Mouse (Mus musculus): Measurements from ENCODE around the gene B3galt4. TPM values are rescaled to one million over a fixed set of nuclear protein-coding genes. Genes with fewer than 3 reads are reported as not detected.
A peak's percentile ranks its signal among the peaks of the same experiment; 100 is the strongest.

Gene B3galt4
- polyA plus RNA-seq, 1 experiment from 2014 or later = 2.9 TPM

DNA sequence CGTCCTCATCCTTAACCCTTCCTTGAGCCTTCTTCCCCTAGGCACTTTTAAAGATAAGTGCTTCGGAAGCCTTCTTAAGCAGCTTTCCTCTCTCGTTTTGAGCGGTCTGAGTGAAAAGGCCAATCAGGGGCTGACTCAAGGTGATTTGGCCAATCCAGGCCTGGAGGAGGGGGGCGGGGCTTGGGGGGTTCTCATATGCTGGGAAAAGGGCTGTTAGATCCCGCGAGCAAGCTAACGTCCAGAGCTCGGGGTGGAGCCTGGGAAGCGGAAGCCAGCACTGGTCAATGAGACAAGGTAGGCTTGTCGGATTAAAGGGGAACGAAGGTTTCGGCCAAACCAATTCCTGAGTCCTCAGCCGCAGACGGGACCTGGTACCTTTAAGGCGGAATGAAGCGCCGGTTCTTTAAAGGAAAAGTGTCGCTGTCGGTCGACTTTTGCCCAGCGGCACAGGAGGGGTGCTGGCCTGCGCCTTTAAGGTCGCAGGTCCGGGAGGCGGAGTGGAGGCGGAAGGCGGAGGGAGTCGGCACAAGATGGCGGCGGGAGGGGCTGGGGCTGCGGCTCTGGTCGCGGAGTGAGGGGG lies 35.5 kb downstream of the B3galt4 start, which contains the start of the genes Tapbp and Zbtb22:
TSS of gene Tapbp (plus strand) at position 229 of the 580 bp plus-strand sequence.
TSS of gene Zbtb22 (plus strand) at position 234 of the 580 bp plus-strand sequence.
- peaks cover 2% of the 10 kb centered on the region for H3K4me1 ChIP-seq (ENCODE audit: control insufficient read depth, insufficient read depth, low read length)
- H3K9me3 ChIP-seq (replicated peaks; ENCODE audit: control insufficient read depth, low read length) = no peaks in the 10 kb centered on the region
- DNase-seq (ENCODE audit: low spot score) (peak; percentile 98), ATAC-seq (replicated peaks; ENCODE audit: insufficient number of reproducible peaks, low FRiP score, low TSS enrichment, low read depth) (peak; percentile 87)
- H3K27me3 ChIP-seq (ENCODE audit: control insufficient read depth, insufficient read depth, low read length) = no peaks in the 10 kb centered on the region
- peak within 1 kb of the TSS; percentile 54 for H3K4me3 ChIP-seq (ENCODE audit: low read depth, low read length)
- peak within 1 kb of the TSS; percentile 46 for H3K4me2 ChIP-seq (ENCODE audit: low read depth, low read length)
- H3K36me3 ChIP-seq (replicated peaks; ENCODE audit: control insufficient read depth, insufficient read depth, low read depth, low read length) = peaks cover 23% of the 10 kb centered on the region
- peak within 1 kb of the TSS; percentile 61 for H3K9ac ChIP-seq (replicated peaks; ENCODE audit: low read length)
- peak within 1 kb of the TSS; percentile 59 for H3K27ac ChIP-seq (replicated peaks; ENCODE audit: low read depth, low read length)
- WGBS = under 1% methylated on average over 31 of the region's 34 CpGs

GRCm38 (mm10) chr17:33914969-33915391 lies 36.3 kb downstream of the B3galt4 start:
- ATAC-seq (replicated peaks; ENCODE audit: insufficient number of reproducible peaks, low FRiP score, low TSS enrichment, low read depth) (no peak), DNase-seq (ENCODE audit: low spot score) (no peak)
- Histone ChIP-seq H3K27ac (replicated peaks; ENCODE audit: low read depth, low read length) (no peak overlapping the region), H3K9ac (replicated peaks; ENCODE audit: low read length) (no peak overlapping the region), H3K4me1 (ENCODE audit: control insufficient read depth, insufficient read depth, low read length) (peaks cover 2% of the 10 kb centered on the region), H3K4me2 (ENCODE audit: low read depth, low read length) (peak overlapping the region; percentile 5; the same call in 1 of the 2 replicates), H3K9me3 (replicated peaks; ENCODE audit: control insufficient read depth, low read length) (no peaks in the 10 kb centered on the region), H3K27me3 (ENCODE audit: control insufficient read depth, insufficient read depth, low read length) (no peaks in the 10 kb centered on the region), H3K36me3 (replicated peaks; ENCODE audit: control insufficient read depth, insufficient read depth, low read depth, low read length) (peaks cover 23% of the 10 kb centered on the region), H3K4me3 (ENCODE audit: low read depth, low read length) (no peak overlapping the region)
- 77% methylated on average over 13 of the region's 13 CpGs for WGBS

DNA sequence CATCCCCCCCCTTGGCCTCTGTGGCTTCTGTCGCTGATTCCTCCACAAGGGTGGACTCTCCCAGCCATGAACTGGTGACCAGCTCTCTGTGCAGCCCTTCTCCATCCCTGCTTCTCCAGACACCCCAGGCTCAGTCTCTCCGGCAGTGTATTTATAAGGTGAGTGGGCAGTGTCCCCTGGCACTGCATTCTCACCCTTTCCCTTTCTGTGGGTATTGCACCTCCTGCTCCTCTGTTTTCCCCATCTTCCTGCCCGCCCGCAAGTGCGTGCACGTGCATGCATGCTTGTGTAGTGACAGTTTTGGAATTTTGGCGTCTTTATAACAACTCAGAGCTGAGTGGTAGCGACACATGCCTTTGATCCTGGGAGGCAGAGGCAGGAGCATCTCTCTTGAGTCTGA lies 37.4 kb downstream of the B3galt4 start:
- Histone ChIP-seq H3K9ac (replicated peaks; ENCODE audit: low read length) (no peak overlapping the region), H3K9me3 (replicated peaks; ENCODE audit: control insufficient read depth, low read length) (no peaks in the 10 kb centered on the region), H3K4me1 (ENCODE audit: control insufficient read depth, insufficient read depth, low read length) (no peaks in the 10 kb centered on the region), H3K27ac (replicated peaks; ENCODE audit: low read depth, low read length) (no peak overlapping the region), H3K4me2 (ENCODE audit: low read depth, low read length) (no peak overlapping the region), H3K4me3 (ENCODE audit: low read depth, low read length) (no peak overlapping the region), H3K36me3 (replicated peaks; ENCODE audit: control insufficient read depth, insufficient read depth, low read depth, low read length) (peaks cover 23% of the 10 kb centered on the region), H3K27me3 (ENCODE audit: control insufficient read depth, insufficient read depth, low read length) (no peaks in the 10 kb centered on the region)
- 91% methylated on average over 8 of the region's 8 CpGs for WGBS
- DNase-seq (ENCODE audit: low spot score) = no peak
- no peak for ATAC-seq (replicated peaks; ENCODE audit: insufficient number of reproducible peaks, low FRiP score, low TSS enrichment, low read depth)

GRCm38 (mm10) chr17:33913264-33913663 lies 38.0 kb downstream of the B3galt4 start:
- Histone ChIP-seq H3K9me3 (replicated peaks; ENCODE audit: control insufficient read depth, low read length) (no peaks in the 10 kb centered on the region), H3K4me3 (ENCODE audit: low read depth, low read length) (no peak overlapping the region), H3K27me3 (ENCODE audit: control insufficient read depth, insufficient read depth, low read length) (no peaks in the 10 kb centered on the region), H3K36me3 (replicated peaks; ENCODE audit: control insufficient read depth, insufficient read depth, low read depth, low read length) (peaks cover 23% of the 10 kb centered on the region), H3K4me2 (ENCODE audit: low read depth, low read length) (no peak overlapping the region), H3K4me1 (ENCODE audit: control insufficient read depth, insufficient read depth, low read length) (no peaks in the 10 kb centered on the region), H3K27ac (replicated peaks; ENCODE audit: low read depth, low read length) (no peak overlapping the region), H3K9ac (replicated peaks; ENCODE audit: low read length) (no peak overlapping the region)
- no peak for ATAC-seq (replicated peaks; ENCODE audit: insufficient number of reproducible peaks, low FRiP score, low TSS enrichment, low read depth)
- no peak for DNase-seq (ENCODE audit: low spot score)
- WGBS = 92% methylated on average over 10 of the region's 10 CpGs

DNA sequence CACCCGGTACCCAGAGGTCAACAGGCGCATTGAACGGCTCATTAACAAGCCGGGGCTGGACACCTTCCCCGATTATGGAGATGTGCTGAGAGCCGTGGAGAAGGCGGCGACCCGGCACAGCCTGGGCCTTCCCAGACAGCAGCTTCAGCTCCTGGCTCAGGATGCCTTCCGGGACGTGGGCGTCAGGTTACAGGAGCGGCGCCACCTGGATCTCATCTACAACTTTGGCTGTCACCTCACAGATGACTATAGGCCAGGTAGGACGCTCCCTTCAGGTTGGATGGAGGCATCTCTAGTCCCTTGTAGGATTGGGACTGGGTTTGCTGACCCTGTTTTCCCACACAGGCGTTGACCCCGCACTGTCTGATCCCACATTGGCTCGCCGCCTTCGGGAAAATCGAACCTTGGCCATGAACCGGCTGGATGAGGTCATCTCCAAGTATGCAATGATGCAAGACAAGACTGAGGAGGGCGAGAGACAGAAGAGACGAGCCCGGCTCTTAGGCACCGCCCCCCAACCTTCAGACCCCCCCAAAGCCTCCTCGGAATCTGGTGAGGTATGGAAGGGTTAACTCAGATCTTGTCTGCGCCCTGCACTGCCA lies 39.4 kb downstream of the B3galt4 start:
- H3K4me2 ChIP-seq (ENCODE audit: low read depth, low read length) = no peak overlapping the region
- H3K36me3 ChIP-seq (replicated peaks; ENCODE audit: control insufficient read depth, insufficient read depth, low read depth, low read length) = peaks cover 23% of the 10 kb centered on the region
- no peaks in the 10 kb centered on the region for H3K4me1 ChIP-seq (ENCODE audit: control insufficient read depth, insufficient read depth, low read length)
- H3K4me3 ChIP-seq (ENCODE audit: low read depth, low read length) = no peak overlapping the region; the same call in 1 of the 2 replicates
- WGBS = 88% methylated on average over 28 of the region's 28 CpGs
- no peak overlapping the region for H3K27ac ChIP-seq (replicated peaks; ENCODE audit: low read depth, low read length)
- no peaks in the 10 kb centered on the region for H3K9me3 ChIP-seq (replicated peaks; ENCODE audit: control insufficient read depth, low read length)
- DNase-seq (ENCODE audit: low spot score) (no peak), ATAC-seq (replicated peaks; ENCODE audit: insufficient number of reproducible peaks, low FRiP score, low TSS enrichment, low read depth) (no peak)
- H3K27me3 ChIP-seq (ENCODE audit: control insufficient read depth, insufficient read depth, low read length) = no peaks in the 10 kb centered on the region
- H3K9ac ChIP-seq (replicated peaks; ENCODE audit: low read length) = no peak overlapping the region

DNA sequence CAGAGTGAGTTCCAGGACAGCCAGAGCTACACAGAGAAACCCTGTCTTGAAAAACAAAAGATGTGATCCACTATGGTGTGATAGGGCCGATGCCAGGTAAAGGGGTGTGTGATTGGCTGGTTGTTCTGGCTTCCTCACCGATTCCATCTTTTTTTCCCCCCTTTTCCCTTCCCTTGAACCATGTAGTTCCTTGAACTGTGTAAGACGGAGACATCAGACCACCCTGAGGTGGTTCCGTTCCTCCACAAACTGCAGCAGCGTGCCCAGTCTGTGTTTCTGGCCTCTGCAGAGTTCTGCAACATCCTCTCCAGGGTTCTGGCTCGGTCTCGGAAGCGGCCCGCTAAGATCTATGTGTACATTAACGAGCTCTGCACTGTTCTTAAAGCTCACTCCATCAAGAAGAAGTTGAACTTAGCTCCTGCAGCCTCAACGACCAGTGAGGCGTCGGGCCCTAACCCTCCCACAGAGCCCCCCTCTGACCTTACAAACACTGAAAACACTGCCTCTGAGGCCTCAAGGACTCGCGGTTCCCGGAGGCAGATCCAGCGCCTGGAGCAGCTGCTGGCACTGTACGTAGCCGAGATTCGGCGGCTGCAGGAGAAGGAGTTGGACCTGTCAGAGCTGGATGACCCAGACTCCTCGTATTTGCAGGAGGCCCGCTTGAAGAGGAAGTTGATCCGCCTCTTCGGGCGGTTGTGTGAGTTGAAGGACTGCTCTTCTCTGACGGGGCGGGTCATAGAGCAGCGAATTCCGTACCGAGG lies 40.1 kb downstream of the B3galt4 start:
- Histone ChIP-seq H3K27ac (replicated peaks; ENCODE audit: low read depth, low read length) (no peak overlapping the region), H3K4me1 (ENCODE audit: control insufficient read depth, insufficient read depth, low read length) (no peaks in the 10 kb centered on the region), H3K9ac (replicated peaks; ENCODE audit: low read length) (no peak overlapping the region), H3K36me3 (replicated peaks; ENCODE audit: control insufficient read depth, insufficient read depth, low read depth, low read length) (peaks cover 23% of the 10 kb centered on the region), H3K27me3 (ENCODE audit: control insufficient read depth, insufficient read depth, low read length) (no peaks in the 10 kb centered on the region; the same call in 1 of the 2 replicates), H3K9me3 (replicated peaks; ENCODE audit: control insufficient read depth, low read length) (no peaks in the 10 kb centered on the region), H3K4me3 (ENCODE audit: low read depth, low read length) (no peak overlapping the region), H3K4me2 (ENCODE audit: low read depth, low read length) (no peak overlapping the region)
- DNase-seq (ENCODE audit: low spot score) (no peak), ATAC-seq (replicated peaks; ENCODE audit: insufficient number of reproducible peaks, low FRiP score, low TSS enrichment, low read depth) (no peak)
- 93% methylated on average over 31 of the region's 31 CpGs for WGBS

- Histone ChIP-seq H3K4me1 (ENCODE audit: control insufficient read depth, insufficient read depth, low read length) (no peaks in the 10 kb centered on the region), H3K4me2 (ENCODE audit: low read depth, low read length) (peak overlapping the region; percentile 69), H3K36me3 (replicated peaks; ENCODE audit: control insufficient read depth, insufficient read depth, low read depth, low read length) (peaks cover 23% of the 10 kb centered on the region), H3K27me3 (ENCODE audit: control insufficient read depth, insufficient read depth, low read length) (no peaks in the 10 kb centered on the region; the same call in 1 of the 2 replicates), H3K27ac (replicated peaks; ENCODE audit: low read depth, low read length) (no peak overlapping the region), H3K9me3 (replicated peaks; ENCODE audit: control insufficient read depth, low read length) (no peaks in the 10 kb centered on the region), H3K9ac (replicated peaks; ENCODE audit: low read length) (peak overlapping the region; percentile 89), H3K4me3 (ENCODE audit: low read depth, low read length) (peak overlapping the region; percentile 87)
- ATAC-seq (replicated peaks; ENCODE audit: insufficient number of reproducible peaks, low FRiP score, low TSS enrichment, low read depth) (no peak), DNase-seq (ENCODE audit: low spot score) (no peak)
- 57% methylated on average over 11 of the region's 11 CpGs for WGBS
Observed at GRCm38 (mm10) chr17:33910346-33911051, 40.8 kb downstream of the B3galt4 start.

All from embryonic facial prominence, embryonic 11.5 days (tissue).